Mouse (Mus musculus) liver, embryonic 14.5 days (tissue): Measurements from ENCODE around the gene Olfr1500.
A peak's percentile ranks its signal among the peaks of the same experiment; 100 is the strongest.

Experiments used
- CTCF ChIP-seq: IDR thresholded peaks from 2 replicates; pipeline ENCODE4 v1.5.1; 2016; ENCODE audit warnings: antibody characterized with exemption, low read depth, control low read depth
- EP300 ChIP-seq: IDR thresholded peaks from 2 replicates; pipeline ENCODE4 v1.6.1; 2016; ENCODE audit warnings: antibody characterized with exemption, low read depth

GRCm38 (mm10) chr19:13812823-13813222, 17.5 kb downstream of the Olfr1500 start:
- TF ChIP-seq CTCF (peak; percentile 43), EP300 (no peak)
